Mouse (Mus musculus): ENCODE results near the gene B230118H07Rik.
"Not testable (repeated sequence)": the region's sequence is repeated elsewhere in the genome, so short reads cannot be mapped to it uniquely, and the experiment has no call there.

The B230118H07Rik gene

GRCm38 (mm10) chr2:101592023-101592841, 57.1 kb downstream of the B230118H07Rik start:
- in situ Hi-C loops (cut with MboI, MseI): no loop called here

GRCm38 (mm10) chr2:101591356-101591755, 58.0 kb downstream of the B230118H07Rik start:
- in situ Hi-C loops (cut with MboI, MseI): no loop called here

- in situ Hi-C loops (cut with MboI, MseI): no loop called here
Observed at GRCm38 (mm10) chr2:101581418-101581817, 67.9 kb downstream of the B230118H07Rik start.

- in situ Hi-C loops (cut with MboI, MseI): no loop called here
Observed at GRCm38 (mm10) chr2:101580977-101581376, 68.4 kb downstream of the B230118H07Rik start.

- in situ Hi-C loops (cut with MboI, MseI): no loop called here
Observed at GRCm38 (mm10) chr2:101580428-101580827, 68.9 kb downstream of the B230118H07Rik start.

GRCm38 (mm10) chr2:101580027-101580426, 69.3 kb downstream of the B230118H07Rik start:
- in situ Hi-C loops (cut with MboI, MseI): no loop called here

- in situ Hi-C loops (cut with MboI, MseI): no loop called here
Observed at GRCm38 (mm10) chr2:101577243-101577642, 72.1 kb downstream of the B230118H07Rik start.

GRCm38 (mm10) chr2:101569230-101569629, 80.1 kb downstream of the B230118H07Rik start:
- in situ Hi-C loops (cut with MboI, MseI): no loop called here

GRCm38 (mm10) chr2:101567490-101567889, 81.8 kb downstream of the B230118H07Rik start:
- in situ Hi-C loops (cut with MboI, MseI): no loop called here

- in situ Hi-C loops (cut with MboI, MseI): no loop called here
Observed at GRCm38 (mm10) chr2:101563776-101564175, 85.6 kb downstream of the B230118H07Rik start.

- in situ Hi-C loops (cut with MboI, MseI): no loop called here
Observed at GRCm38 (mm10) chr2:101563206-101563605, 86.1 kb downstream of the B230118H07Rik start.

GRCm38 (mm10) chr2:101559431-101559830, 89.9 kb downstream of the B230118H07Rik start:
- in situ Hi-C loops (cut with MboI, MseI): no loop called here

- in situ Hi-C loops (cut with MboI, MseI): no loop called here
Observed at GRCm38 (mm10) chr2:101555886-101556285, 93.4 kb downstream of the B230118H07Rik start.

- in situ Hi-C loops (cut with MboI, MseI): no loop called here
Observed at GRCm38 (mm10) chr2:101553851-101554250, 95.5 kb downstream of the B230118H07Rik start.

- in situ Hi-C loops (cut with MboI, MseI): no loop called here
Observed at GRCm38 (mm10) chr2:101552301-101552700, 97.0 kb downstream of the B230118H07Rik start.

GRCm38 (mm10) chr2:101551026-101551719, 98.2 kb downstream of the B230118H07Rik start:
- in situ Hi-C loops (cut with MboI, MseI): no loop called here

- in situ Hi-C loops (cut with MboI, MseI): no loop called here
Observed at GRCm38 (mm10) chr2:101550176-101550575, 99.2 kb downstream of the B230118H07Rik start.

GRCm38 (mm10) chr2:101548866-101549265, 100.5 kb downstream of the B230118H07Rik start:
- in situ Hi-C loops (cut with MboI, MseI): no loop called here

GRCm38 (mm10) chr2:101545593-101545992, 103.7 kb downstream of the B230118H07Rik start:
- in situ Hi-C loops (cut with MboI, MseI): no loop called here

GRCm38 (mm10) chr2:101543704-101544417, 105.5 kb downstream of the B230118H07Rik start:
- in situ Hi-C loops (cut with MboI, MseI): no loop called here

- in situ Hi-C loops (cut with MboI, MseI): not testable (repeated sequence)
Observed at GRCm38 (mm10) chr2:101536887-101537286, 112.4 kb downstream of the B230118H07Rik start.

GRCm38 (mm10) chr2:101533741-101534140, 115.6 kb downstream of the B230118H07Rik start:
- in situ Hi-C loops (cut with MboI, MseI): no loop called here

Data from T-helper 2 cell (primary cell).